Mouse (Mus musculus) stomach, embryonic 14.5 days (tissue): ENCODE results near the gene Scand1. TPM values are rescaled to one million over a fixed set of nuclear protein-coding genes. Genes with fewer than 3 reads are reported as not detected.
A peak's percentile ranks its signal among the peaks of the same experiment; 100 is the strongest.

ENCODE experiments used
- ATAC-seq: fragments of 200-750 bp; cut with Nextera tagmentation; 2 replicates; pipeline ENCODE4 v1.8.0; 2017; ENCODE audit warnings: low read depth, moderate TSS enrichment; ENCODE audit not compliant: insufficient number of reproducible peaks, insufficient read depth, low FRiP score
- H3K27ac ChIP-seq: fragments of 300-500 bp; sonication (generic); 2 replicates; pipeline ENCODE4 v1.5.1; 2014; ENCODE audit warnings: mild to moderate bottlenecking, low read length, moderate library complexity, mixed read lengths
- H3K27me3 ChIP-seq: fragments of 300-500 bp; sonication (generic); 2 replicates; pipeline ENCODE4 v1.6.1; 2014; ENCODE audit warnings: low read length, control low read depth, mixed read lengths; ENCODE audit not compliant: control insufficient read depth, insufficient read depth
- H3K36me3 ChIP-seq: fragments of 300-500 bp; sonication (generic); 2 replicates; pipeline ENCODE4 v1.6.1; 2014; ENCODE audit warnings: mild to moderate bottlenecking, control low read depth, low read length, moderate library complexity, mixed read lengths; ENCODE audit not compliant: control insufficient read depth, insufficient read depth
- H3K4me1 ChIP-seq: fragments of 300-500 bp; sonication (generic); 2 replicates; pipeline ENCODE4 v1.6.1; 2014; ENCODE audit warnings: low read length, control low read depth, mixed read lengths; ENCODE audit not compliant: control insufficient read depth, insufficient read depth
- H3K4me2 ChIP-seq: fragments of 300-500 bp; sonication (generic); replicated peaks from 2 replicates; pipeline ENCODE4 v1.6.1; 2014; ENCODE audit warnings: low read depth, low read length, control low read depth
- H3K4me3 ChIP-seq: fragments of 300-500 bp; sonication (generic); 2 replicates; pipeline ENCODE4 v1.5.1; 2014; ENCODE audit warnings: low read depth, low read length, control low read depth
- H3K9ac ChIP-seq: fragments of 300-500 bp; sonication (generic); replicated peaks from 2 replicates; pipeline ENCODE4 v1.6.1; 2014; ENCODE audit warnings: low read depth, mild to moderate bottlenecking, control low read depth, low read length, moderate library complexity, mixed read lengths
- H3K9me3 ChIP-seq: fragments of 300-500 bp; sonication (generic); 2 replicates; pipeline ENCODE4 v1.6.1; 2016; ENCODE audit warnings: low read depth, low read length, control low read depth; ENCODE audit not compliant: control insufficient read depth
- WGBS: fragments of 180-500 bp; shearing (Covaris S2); extraction: QIAGEN DNeasy Blood & Tissue Kit; methylation state at CpG from one replicate; pipeline ENCODE4 v1.1.7; 2014; 5-methylcytosine and 5-hydroxymethylcytosine counted together
- polyA plus RNA-seq: library from polyadenylated mRNA; unstranded; fragments of >200 nt; fragmentation: Nextera tagmentation; extraction: Ambion mirVana; gene quantifications from 2 replicates; pipeline ENCODE4 v1.2.1, GENCODE M21; 2014

The Scand1 gene
- polyA plus RNA-seq, 1 experiment from 2014 or later = 62.5 TPM

DNA sequence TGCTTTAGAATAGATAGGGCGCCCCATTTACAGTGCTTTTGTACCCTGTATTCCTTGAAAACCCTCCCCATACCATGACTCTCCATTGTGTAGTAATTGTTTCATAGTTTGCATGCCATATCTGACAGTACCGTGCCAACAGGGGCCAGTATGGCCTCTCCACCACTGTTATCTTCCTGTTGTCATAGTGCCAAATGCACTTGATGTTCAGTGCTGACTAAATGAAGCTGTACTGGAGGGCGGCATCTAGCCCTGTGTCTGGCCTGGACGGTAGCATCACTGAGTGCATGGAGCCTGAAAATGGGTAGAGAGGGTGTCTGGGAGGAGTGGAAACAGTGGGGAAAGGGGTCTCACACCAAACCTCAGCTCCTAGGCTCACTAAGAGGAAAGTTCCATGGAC is 27.6 kb upstream of the Scand1 start:
- no peak overlapping the region for H3K4me2 ChIP-seq
- WGBS = 91% methylated on average over 4 of the region's 4 CpGs
- H3K9ac ChIP-seq = no peak overlapping the region
- no peaks in the 10 kb centered on the region for H3K9me3 ChIP-seq
- H3K4me1 ChIP-seq = no peaks in the 10 kb centered on the region
- no peak overlapping the region for H3K27ac ChIP-seq
- H3K4me3 ChIP-seq = no peak overlapping the region
- no peak for ATAC-seq
- no peaks in the 10 kb centered on the region for H3K27me3 ChIP-seq
- H3K36me3 ChIP-seq = no peaks in the 10 kb centered on the region

DNA sequence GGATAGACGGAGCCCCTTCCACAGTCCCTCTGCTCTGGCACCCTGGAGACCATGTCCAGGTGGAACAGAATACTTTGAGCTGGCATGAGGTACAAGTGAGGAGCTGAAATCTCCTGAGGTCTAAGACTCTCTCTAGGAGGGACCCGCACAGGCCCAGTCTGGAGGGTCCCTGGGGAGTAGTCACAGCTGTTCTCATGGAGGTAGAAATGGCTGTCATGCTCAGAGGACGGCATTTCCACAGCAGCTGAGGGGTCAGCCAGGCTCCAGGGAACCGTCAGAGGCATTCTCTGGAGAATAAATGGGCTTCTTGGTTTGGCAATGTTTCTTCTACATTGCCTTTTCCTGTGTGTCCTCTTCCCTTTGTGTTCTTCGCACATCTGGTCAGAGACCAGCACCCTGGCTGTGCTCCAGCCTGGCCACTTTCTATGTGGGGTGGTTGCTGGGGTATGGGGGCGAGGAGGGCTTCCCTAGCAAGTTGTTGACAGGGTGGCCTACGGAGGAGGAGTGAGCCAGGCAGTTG is 19.0 kb upstream of the Scand1 start:
- Histone ChIP-seq H3K4me2 (no peak overlapping the region), H3K36me3 (no peaks in the 10 kb centered on the region), H3K27me3 (no peaks in the 10 kb centered on the region), H3K9ac (no peak overlapping the region), H3K27ac (no peak overlapping the region), H3K9me3 (no peaks in the 10 kb centered on the region), H3K4me1 (no peaks in the 10 kb centered on the region), H3K4me3 (no peak overlapping the region)
- 72% methylated on average over 7 of the region's 7 CpGs for WGBS
- ATAC-seq = no peak

DNA sequence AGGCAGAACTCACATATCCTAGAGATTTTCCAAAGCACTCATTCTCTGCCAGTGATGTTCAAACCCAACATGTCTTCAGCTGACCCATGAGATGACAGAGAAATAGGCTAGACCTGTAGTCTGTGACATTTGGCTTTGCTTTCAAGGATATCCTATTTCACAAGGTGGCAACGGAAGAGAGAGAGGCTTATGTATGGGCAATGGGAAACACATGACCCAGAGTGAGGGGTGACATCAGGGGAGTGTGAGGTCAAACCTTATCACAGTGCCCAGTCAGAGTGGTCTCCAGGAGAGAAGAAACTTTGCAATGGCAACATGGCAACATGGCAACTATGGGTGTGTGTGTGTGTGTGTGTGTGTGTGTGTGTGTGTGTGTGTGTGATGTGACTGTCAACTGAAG is 18.2 kb upstream of the Scand1 start:
- no peak overlapping the region for H3K9ac ChIP-seq
- ATAC-seq = no peak
- no peaks in the 10 kb centered on the region for H3K4me1 ChIP-seq
- no peaks in the 10 kb centered on the region for H3K9me3 ChIP-seq
- H3K27me3 ChIP-seq = no peaks in the 10 kb centered on the region
- no peak overlapping the region for H3K4me3 ChIP-seq
- H3K4me2 ChIP-seq = no peak overlapping the region
- H3K36me3 ChIP-seq = no peaks in the 10 kb centered on the region
- H3K27ac ChIP-seq = no peak overlapping the region
- WGBS = 57% methylated on average over 1 of the region's 1 CpGs

DNA sequence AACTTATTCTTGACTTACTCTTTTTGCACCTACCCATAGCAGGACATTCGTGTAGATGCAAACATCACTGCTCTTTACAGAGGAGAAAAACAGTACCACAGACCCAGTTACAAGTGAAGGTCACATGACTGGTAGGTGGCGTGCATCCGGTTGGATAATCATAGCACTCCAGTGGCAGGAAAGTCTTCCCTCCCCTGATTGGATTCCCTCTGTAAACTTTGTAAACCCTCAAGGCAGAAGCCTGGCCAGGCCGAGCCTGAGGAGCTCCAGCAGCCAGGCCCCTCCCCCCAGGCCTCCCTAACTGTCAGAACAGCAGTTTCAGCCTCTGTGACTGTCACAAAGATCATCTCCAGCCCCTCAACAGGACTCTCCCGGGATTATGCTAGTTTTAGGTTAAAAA is 12.2 kb upstream of the Scand1 start:
- no peak overlapping the region for H3K4me2 ChIP-seq
- no peak overlapping the region for H3K9ac ChIP-seq
- peak overlapping the region; percentile 4; the same call in 1 of the 2 replicates for H3K27ac ChIP-seq
- ATAC-seq = peak; percentile 56; the same call in 1 of the 2 replicates
- H3K36me3 ChIP-seq = no peaks in the 10 kb centered on the region
- no peak overlapping the region for H3K4me3 ChIP-seq
- no peaks in the 10 kb centered on the region for H3K4me1 ChIP-seq
- WGBS = 13% methylated on average over 5 of the region's 5 CpGs
- no peaks in the 10 kb centered on the region for H3K27me3 ChIP-seq
- no peaks in the 10 kb centered on the region for H3K9me3 ChIP-seq

DNA sequence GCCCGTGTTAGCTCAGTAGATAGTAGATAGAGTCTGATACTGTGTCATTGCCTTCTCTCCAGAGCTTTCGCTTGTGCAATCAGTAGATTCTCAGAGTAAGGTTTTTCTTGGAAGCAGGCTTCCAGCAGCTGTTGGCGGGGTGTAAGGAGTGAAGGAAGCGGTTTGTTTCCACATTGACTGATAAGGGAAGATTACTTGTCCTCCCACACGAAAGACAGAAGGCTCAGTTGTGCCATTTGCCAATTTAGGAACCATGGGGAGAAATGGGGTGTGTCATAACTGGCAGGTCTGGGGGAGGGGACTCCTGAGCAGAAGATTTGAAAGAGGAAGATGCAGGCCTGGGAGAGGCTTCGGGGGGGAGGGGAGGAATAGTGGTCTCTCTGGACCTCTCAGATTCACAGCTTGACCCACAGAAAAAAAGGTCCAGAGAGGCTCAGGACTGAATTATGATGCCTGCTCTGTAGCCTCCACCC is 11.6 kb upstream of the Scand1 start:
- peak; percentile 56; the same call in 1 of the 2 replicates for ATAC-seq
- H3K4me3 ChIP-seq = no peak overlapping the region
- no peaks in the 10 kb centered on the region for H3K9me3 ChIP-seq
- no peaks in the 10 kb centered on the region for H3K36me3 ChIP-seq
- H3K27me3 ChIP-seq = no peaks in the 10 kb centered on the region
- H3K9ac ChIP-seq = no peak overlapping the region
- WGBS = 46% methylated on average over 6 of the region's 6 CpGs
- H3K27ac ChIP-seq = peak overlapping the region; percentile 4; the same call in 1 of the 2 replicates
- H3K4me2 ChIP-seq = no peak overlapping the region
- H3K4me1 ChIP-seq = no peaks in the 10 kb centered on the region

DNA sequence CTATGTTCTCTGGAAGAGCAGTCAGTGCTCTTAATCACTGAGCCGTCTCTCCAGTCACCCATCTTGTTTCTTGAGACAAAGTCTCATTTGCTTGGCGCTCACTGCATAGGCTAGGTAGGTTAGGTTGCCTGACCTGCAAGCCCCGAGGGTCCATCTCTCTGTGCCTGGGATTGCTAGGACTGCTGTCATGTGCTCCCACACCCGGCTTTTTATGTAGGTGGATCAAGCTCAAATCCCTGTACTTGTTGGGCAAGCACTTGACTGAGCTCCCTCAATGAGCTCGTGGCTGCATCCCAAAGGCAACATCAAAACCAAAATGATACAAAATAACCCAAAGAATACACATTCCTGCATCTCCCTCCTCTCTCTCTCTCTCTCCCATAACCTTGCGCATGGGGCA is 9.0 kb upstream of the Scand1 start:
- H3K27ac ChIP-seq = no peak overlapping the region
- H3K36me3 ChIP-seq = no peaks in the 10 kb centered on the region
- ATAC-seq = no peak
- no peaks in the 10 kb centered on the region for H3K27me3 ChIP-seq
- H3K9ac ChIP-seq = no peak overlapping the region
- WGBS = 93% methylated on average over 6 of the region's 6 CpGs
- H3K9me3 ChIP-seq = no peaks in the 10 kb centered on the region
- H3K4me1 ChIP-seq = no peaks in the 10 kb centered on the region
- H3K4me2 ChIP-seq = no peak overlapping the region
- no peak overlapping the region for H3K4me3 ChIP-seq

DNA sequence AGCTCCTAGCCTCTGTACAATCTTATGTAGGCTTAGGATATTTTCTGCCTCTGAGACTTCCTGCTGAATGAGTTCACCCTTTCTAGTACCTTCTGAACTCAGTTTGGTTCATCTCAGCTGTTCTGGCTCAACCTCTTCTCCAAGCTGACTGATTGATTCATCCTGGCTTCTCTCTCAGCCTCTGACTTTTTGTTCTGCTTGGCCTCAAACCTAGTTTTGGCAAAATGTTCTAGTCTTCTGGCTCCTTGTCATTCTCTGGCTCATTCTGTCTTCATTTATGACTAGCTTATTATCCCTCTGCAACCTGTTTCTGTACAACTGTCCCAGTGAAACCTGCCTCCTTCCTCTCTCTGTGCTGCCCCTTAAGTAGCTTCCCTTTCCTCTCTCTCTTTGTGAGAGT is 6.0 kb upstream of the Scand1 start:
- Histone ChIP-seq H3K9me3 (no peaks in the 10 kb centered on the region; the same call in 1 of the 2 replicates), H3K9ac (no peak overlapping the region), H3K4me2 (no peak overlapping the region), H3K4me1 (no peaks in the 10 kb centered on the region), H3K27ac (no peak overlapping the region), H3K27me3 (no peaks in the 10 kb centered on the region), H3K4me3 (no peak overlapping the region), H3K36me3 (no peaks in the 10 kb centered on the region)
- ATAC-seq = no peak

DNA sequence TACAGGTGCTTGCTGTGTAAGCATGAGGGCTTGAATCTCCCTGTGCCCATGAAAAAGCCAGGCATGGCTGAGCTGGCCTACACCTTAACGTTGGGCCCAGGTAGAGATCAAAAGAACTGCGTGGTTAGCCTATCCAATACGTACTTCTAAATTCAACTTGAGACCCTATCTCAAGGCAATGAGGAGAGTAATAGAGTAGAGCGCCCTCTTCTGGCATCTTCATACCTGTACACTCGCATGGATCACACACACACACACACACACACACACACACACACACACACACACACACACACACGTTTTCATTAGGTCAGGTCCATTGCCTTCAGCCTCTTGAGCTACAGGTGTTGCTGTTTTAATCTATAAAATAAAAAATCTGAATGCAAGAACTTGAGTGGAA is 2.3 kb upstream of the Scand1 start:
- H3K27me3 ChIP-seq = no peaks in the 10 kb centered on the region
- H3K4me3 ChIP-seq = no peak overlapping the region
- no peaks in the 10 kb centered on the region for H3K4me1 ChIP-seq
- no peaks in the 10 kb centered on the region; the same call in 1 of the 2 replicates for H3K9me3 ChIP-seq
- no peak overlapping the region for H3K27ac ChIP-seq
- WGBS = 89% methylated on average over 6 of the region's 6 CpGs
- H3K9ac ChIP-seq = no peak overlapping the region
- H3K36me3 ChIP-seq = no peaks in the 10 kb centered on the region
- H3K4me2 ChIP-seq = no peak overlapping the region
- ATAC-seq = no peak

DNA sequence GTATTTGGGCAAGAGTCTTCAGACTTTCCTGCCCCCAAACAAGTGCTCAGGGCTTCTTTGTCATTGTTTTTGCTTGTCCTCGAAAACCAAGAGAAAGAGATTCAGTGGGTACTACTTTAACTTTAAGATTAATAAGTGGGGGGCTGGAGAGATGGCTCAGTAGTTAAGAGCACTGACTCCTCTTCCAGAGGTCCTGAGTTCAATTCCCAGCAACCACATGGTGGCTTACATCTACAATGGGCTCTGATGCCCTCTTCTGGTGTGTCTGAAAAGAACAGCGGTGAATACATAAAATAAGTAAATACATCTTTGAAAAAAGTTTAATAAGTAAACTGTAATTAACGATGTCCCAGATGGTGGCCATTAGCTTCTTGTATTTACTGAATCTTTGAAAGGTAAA is 649 bp upstream of the Scand1 start:
- Histone ChIP-seq H3K27ac (peak overlapping the region; percentile 91; the same call in 1 of the 2 replicates), H3K4me2 (peak overlapping the region; percentile 75), H3K9me3 (no peaks in the 10 kb centered on the region; the same call in 1 of the 2 replicates), H3K9ac (no peak overlapping the region), H3K4me3 (peak overlapping the region; percentile 69), H3K36me3 (no peaks in the 10 kb centered on the region; the same call in 1 of the 2 replicates), H3K27me3 (no peaks in the 10 kb centered on the region), H3K4me1 (no peaks in the 10 kb centered on the region)
- WGBS = 56% methylated on average over 3 of the region's 3 CpGs
- ATAC-seq = no peak
